Mouse (Mus musculus) retina, postnatal 7 days (tissue): ENCODE measurements around the gene Pphln1.
"Not testable (repeated sequence)": the region's sequence is repeated elsewhere in the genome, so short reads cannot be mapped to it uniquely, and the experiment has no call there.

Source experiments
- DNase-seq: peaks from one replicate; pipeline ENCODE4 v3.0.0-alpha.2; 2012; ENCODE audit warnings: low read depth, low spot score

The Pphln1 gene

DNA sequence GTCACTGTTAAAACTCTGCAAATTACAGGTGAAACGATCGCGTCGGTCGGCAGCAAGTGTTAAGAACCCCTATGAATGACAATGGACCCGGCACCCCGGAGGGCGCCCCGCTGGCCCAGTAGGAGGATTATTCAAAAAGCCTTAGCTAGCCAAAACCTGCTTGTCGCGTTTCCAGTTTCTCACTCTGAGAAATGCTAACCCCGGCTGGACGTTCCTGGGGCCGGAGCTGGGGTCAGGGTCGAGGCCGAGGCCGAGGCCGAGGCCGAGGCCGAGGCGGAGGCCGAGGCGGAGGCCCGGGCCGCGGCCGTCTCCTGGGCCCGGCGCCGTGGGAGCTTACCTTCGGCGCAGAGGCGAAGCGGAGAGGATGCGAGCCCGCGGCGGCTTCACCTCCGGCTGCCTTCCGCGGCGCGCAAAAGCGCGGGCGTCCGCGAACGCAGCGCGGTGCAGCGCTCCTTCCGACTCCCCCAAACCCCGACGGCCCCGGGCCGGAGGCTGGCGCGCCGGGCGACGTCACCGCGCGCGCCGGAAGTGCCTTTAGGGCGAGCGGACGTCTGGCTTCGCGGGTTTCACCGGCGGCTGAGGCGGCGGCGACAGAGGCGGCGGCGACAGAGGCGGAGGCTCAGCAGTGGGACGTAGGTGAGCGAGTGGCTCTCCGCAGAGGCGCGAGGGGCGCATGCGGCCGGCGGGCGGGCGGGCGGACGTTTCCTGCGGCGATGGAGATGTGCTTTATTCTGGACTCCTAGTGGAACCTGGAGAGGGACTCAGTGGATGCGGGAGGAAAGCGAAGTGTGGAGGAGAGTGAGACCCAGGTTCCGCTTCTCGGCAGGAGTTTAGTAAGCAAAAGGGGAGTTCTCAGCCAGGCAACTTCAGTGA lies at the start of gene Pphln1, which contains the start of gene Zcrb1:
Gene Pphln1, plus strand, starts transcription at position 525 of the 873 bp plus-strand sequence.
Gene Zcrb1, minus strand, starts transcription at position 509 of the 873 bp plus-strand sequence.
- DNase-seq = peak; percentile 83

GRCm38 (mm10) chr15:93358346-93359095 lies 39.6 kb upstream of the Pphln1 start:
- no peak for DNase-seq

GRCm38 (mm10) chr15:93365561-93365960 lies 32.6 kb upstream of the Pphln1 start:
- no peak for DNase-seq

DNA sequence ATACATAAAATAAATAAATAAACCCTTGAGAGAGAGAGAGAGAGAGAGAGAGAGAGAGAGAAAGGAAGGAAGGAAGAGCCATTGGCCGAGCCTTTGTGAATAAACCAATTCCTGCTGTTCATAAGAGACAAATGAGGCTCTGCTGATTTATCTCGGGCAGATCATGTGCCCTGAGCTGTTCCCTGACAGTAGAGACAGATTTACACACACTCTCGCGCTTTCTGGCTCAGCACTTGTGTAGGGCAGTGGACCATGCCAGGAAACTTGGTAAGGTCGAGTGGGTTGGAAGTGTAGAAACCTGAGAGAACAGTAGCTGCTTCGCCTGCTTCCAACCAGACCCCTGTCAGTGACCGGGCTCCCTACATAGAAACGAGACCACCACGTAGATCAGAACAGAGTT lies 29.6 kb upstream of the Pphln1 start:
- no peak for DNase-seq

- no peak for DNase-seq
These were observed 26.3 kb upstream of the Pphln1 start for GRCm38 (mm10) chr15:93371838-93372237.

DNA sequence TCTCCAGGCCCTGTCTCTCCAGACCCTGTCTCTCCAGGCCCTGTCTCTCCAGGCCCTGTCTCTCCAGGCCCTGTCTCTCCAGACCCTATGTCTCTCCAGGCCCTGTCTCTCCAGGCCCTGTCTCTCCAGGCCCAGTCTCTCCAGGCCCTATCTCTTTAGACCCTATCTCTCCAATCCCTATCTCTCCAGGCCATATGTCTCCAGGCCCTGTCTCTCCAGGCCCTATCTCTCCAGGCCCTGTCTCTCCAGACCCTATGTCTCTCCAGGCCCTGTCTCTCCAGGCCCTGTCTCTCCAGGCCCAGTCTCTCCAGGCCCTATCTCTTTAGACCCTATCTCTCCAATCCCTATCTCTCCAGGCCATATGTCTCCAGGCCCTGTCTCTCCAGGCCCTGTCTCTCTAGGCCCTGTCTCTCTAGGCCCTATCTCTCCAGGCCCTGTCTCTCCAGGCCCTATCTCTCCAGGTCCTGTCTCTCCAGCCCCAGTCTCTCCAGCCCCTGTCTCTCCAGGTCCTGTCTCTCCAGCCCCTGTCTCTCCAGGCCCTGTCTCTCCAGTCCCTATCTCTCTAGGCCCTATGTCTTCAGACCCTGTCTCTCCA lies 25.5 kb upstream of the Pphln1 start:
- DNase-seq = not testable (repeated sequence)

DNA sequence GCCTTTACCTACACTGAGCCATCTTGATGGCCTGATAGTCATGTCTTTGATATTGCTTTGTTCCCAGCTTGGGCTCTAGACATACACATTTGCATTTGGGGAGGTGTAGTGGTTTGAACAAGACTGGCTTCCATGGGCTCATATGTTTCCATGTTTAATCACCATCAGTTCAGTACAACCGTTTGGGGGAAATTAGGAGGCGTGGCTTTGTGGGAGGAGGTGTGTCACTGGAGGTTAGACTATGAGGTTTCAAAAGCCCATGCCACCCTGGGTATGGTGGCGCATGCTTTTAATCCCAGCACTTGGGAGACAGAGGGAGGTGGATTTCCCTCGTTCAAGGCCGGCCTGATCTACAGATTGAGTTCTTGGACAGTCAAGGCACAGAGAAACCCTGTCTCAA lies 22.5 kb upstream of the Pphln1 start:
- DNase-seq = no peak

GRCm38 (mm10) chr15:93379177-93379576 lies 19.0 kb upstream of the Pphln1 start:
- no peak for DNase-seq

GRCm38 (mm10) chr15:93381337-93381736 lies 16.8 kb upstream of the Pphln1 start:
- DNase-seq = no peak

- DNase-seq = no peak
These were observed 881 bp upstream of the Pphln1 start for GRCm38 (mm10) chr15:93397269-93397668.

- DNase-seq = no peak
These were observed 770 bp downstream of the Pphln1 start for GRCm38 (mm10) chr15:93398699-93399540.

- DNase-seq = no peak
These were observed 3.3 kb downstream of the Pphln1 start for GRCm38 (mm10) chr15:93401446-93401845.

- no peak for DNase-seq
These were observed 4.6 kb downstream of the Pphln1 start for GRCm38 (mm10) chr15:93402730-93403129.

GRCm38 (mm10) chr15:93404849-93405248 lies 6.7 kb downstream of the Pphln1 start:
- no peak for DNase-seq

DNA sequence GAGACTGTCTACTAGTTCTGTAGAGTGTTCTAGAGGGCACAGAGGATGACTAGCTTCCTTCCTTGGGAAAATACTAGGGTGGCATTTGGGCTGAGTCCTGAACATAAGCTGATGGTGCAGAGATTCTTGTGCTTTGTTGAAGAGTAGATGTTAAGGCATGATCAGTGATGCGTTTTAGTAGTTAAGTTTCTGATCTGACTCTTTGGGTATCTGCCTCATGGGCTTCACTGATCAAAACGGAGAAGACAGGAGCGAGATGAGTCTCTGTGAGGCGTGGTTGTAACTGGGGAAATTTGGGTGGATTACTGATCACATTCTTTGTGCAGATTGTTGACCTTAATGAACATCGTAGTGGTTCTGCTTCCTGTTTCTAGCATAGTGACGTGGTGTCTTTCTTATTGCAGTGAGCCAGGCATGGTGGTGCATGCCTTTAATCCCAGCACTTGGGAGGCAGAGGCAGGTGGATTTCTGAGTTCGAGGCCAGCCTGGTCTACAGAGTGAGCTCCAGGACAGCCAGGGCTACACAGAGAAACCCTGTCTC lies 7.4 kb downstream of the Pphln1 start:
- no peak for DNase-seq

DNA sequence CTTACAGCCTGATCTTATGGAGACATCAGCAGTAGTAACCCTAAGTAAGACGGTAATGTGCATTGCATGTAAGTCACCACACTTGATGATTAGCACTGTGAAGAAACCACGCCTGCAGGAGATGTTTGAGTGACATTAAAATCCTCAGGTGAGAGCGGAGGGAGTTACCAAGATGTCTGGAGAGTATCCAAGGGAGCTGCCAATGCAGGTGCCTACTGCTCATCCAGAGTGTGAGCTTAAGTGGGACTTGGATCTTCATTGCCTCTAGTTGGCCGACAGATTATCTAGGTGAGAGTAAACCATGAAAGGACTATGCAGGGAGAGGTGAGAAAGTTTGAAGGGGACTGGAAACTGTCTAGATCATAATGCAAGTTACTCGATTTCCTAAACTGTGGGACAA lies 8.3 kb downstream of the Pphln1 start:
- no peak for DNase-seq

DNA sequence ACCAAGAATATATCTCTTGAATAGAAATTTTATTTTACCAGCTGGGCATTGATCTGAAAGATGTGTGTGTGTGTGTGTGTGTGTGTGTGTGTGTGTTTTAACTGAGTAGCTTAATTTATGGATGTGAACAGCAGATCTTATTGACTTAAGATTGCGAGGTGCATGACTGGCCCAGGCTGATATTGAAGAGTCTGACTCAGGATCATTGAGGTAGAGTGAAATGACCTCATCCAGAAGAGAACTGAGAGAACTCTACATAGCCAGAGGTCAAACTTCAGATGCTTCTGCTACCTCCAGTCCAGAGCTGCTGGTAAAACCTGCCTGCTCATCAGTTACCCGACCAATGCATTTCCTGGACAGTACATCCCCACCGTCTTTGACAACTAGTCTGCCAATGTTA lies 14.3 kb downstream of the Pphln1 start:
- no peak for DNase-seq

GRCm38 (mm10) chr15:93414456-93414855 lies 16.3 kb downstream of the Pphln1 start:
- DNase-seq = no peak

DNA sequence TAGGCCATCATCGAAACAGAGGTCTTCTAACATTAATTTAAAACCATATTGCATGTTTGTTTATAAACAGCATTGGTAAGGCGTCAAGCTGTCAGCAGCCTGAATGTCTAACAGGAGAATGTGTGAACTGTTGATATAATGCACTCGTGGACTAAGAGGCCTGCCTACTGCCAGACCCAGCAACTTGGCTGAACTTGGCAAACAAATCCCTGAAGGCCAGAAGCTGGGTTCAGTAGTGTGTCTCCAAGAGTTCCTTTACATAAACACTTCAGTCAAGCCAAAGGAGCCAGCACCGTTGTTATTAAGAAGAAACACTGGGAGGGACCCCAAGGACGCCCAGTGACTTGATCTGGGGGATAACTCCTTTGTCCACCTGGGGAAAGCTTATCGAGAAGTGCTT lies 18.1 kb downstream of the Pphln1 start:
- DNase-seq = no peak

- no peak for DNase-seq
These were observed 22.4 kb downstream of the Pphln1 start for GRCm38 (mm10) chr15:93420596-93420995.

- no peak for DNase-seq
These were observed 24.4 kb downstream of the Pphln1 start for GRCm38 (mm10) chr15:93422537-93422936.
